Mouse (Mus musculus): ENCODE results near the gene Man1b1. TPM values are rescaled to one million over a fixed set of nuclear protein-coding genes. Genes with fewer than 3 reads are reported as not detected.

Man1b1 gene
- polyA plus RNA-seq, 1 experiment from 2014 or later = 65.8 TPM

GRCm38 (mm10) chr2:25400291-25400690, 68.2 kb downstream of the Man1b1 start:
- Histone ChIP-seq H3K9ac (ENCODE audit: low read length) (no peak overlapping the region), H3K27me3 (ENCODE audit: control insufficient read depth, insufficient read depth, low read length) (peaks cover 50% of the 10 kb centered on the region), H3K9me3 (ENCODE audit: control insufficient read depth, low read length) (no peaks in the 10 kb centered on the region), H3K4me2 (ENCODE audit: low read depth) (no peak overlapping the region), H3K4me3 (ENCODE audit: low read depth, low read length) (no peak overlapping the region), H3K36me3 (ENCODE audit: control insufficient read depth, insufficient read depth, low read length) (no peaks in the 10 kb centered on the region), H3K4me1 (ENCODE audit: control insufficient read depth, insufficient read depth, low read length) (peaks cover 2% of the 10 kb centered on the region; the same call in 1 of the 2 replicates), H3K27ac (ENCODE audit: low read depth, low read length) (no peak overlapping the region)
- DNase-seq (ENCODE audit: low spot score) (no peak), ATAC-seq (ENCODE audit: insufficient read depth, low FRiP score, low TSS enrichment) (no peak)
- WGBS = 24% methylated on average over 16 of the region's 16 CpGs

DNA sequence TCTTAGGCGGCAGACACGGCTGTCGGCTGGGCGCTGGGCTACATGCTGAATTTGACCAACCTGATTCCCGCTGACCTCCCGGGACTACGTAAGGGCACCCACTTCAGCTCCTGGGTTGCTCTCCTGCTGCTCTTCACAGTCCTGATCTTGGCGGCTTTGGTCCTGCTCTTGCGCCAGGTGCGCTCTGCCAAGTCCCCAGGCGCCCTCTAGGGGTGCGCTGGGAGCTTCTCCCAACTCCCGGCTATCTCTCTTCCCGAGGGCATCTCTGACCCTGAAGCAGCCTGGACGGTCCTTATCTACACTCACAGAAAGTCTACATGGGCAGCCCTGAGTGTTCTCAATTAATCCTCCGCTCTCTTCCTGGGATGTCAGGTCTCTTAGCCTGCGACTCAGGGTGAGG, 68.6 kb downstream of the Man1b1 start:
- Histone ChIP-seq H3K9ac (ENCODE audit: low read length) (no peak overlapping the region), H3K36me3 (ENCODE audit: control insufficient read depth, insufficient read depth, low read length) (no peaks in the 10 kb centered on the region), H3K27ac (ENCODE audit: low read depth, low read length) (no peak overlapping the region), H3K4me1 (ENCODE audit: control insufficient read depth, insufficient read depth, low read length) (peaks cover 2% of the 10 kb centered on the region; the same call in 1 of the 2 replicates), H3K4me2 (ENCODE audit: low read depth) (peak overlapping the region; percentile 23; the same call in 1 of the 2 replicates), H3K27me3 (ENCODE audit: control insufficient read depth, insufficient read depth, low read length) (peaks cover 46% of the 10 kb centered on the region), H3K9me3 (ENCODE audit: control insufficient read depth, low read length) (no peaks in the 10 kb centered on the region), H3K4me3 (ENCODE audit: low read depth, low read length) (no peak overlapping the region)
- WGBS = 3% methylated on average over 17 of the region's 17 CpGs
- DNase-seq (ENCODE audit: low spot score) (peak; percentile 60), ATAC-seq (ENCODE audit: insufficient read depth, low FRiP score, low TSS enrichment) (no peak)

Other genes with a start within 250 kb of the Man1b1 start
- 0.29 TPM in 1 of 2 replicates, not detected in the other for gene Noxa1, start 237.2 kb upstream of the Man1b1 start, polyA plus RNA-seq (2014; fragmentation: Nextera tagmentation; extraction: Ambion mirVana)
- 53.7 and 57.8 TPM in 2 replicates for gene Nrarp, start 151.6 kb upstream of the Man1b1 start, polyA plus RNA-seq (2014; fragmentation: Nextera tagmentation; extraction: Ambion mirVana)
- 1.6 and 1.9 TPM in 2 replicates for gene Tor4a, start 135.5 kb upstream of the Man1b1 start, polyA plus RNA-seq (2014; fragmentation: Nextera tagmentation; extraction: Ambion mirVana)
- gene Nelfb, start 120.8 kb upstream of the Man1b1 start, polyA plus RNA-seq (2014; fragmentation: Nextera tagmentation; extraction: Ambion mirVana) = 94.8 and 99.8 TPM in 2 replicates
- gene Stpg3, start 117.7 kb upstream of the Man1b1 start, polyA plus RNA-seq (2014; fragmentation: Nextera tagmentation; extraction: Ambion mirVana) = not detected in 2 replicates
- gene Fam166a, start 113.6 kb upstream of the Man1b1 start, polyA plus RNA-seq (2014; fragmentation: Nextera tagmentation; extraction: Ambion mirVana) = not detected in 2 replicates
- 515 and 528 TPM in 2 replicates for gene Tubb4b, start 107.6 kb upstream of the Man1b1 start, polyA plus RNA-seq (2014; fragmentation: Nextera tagmentation; extraction: Ambion mirVana)
- not detected in 2 replicates for gene Slc34a3, start 98.0 kb upstream of the Man1b1 start, polyA plus RNA-seq (2014; fragmentation: Nextera tagmentation; extraction: Ambion mirVana)
- gene Rnf224, start 95.6 kb upstream of the Man1b1 start, polyA plus RNA-seq (2014; fragmentation: Nextera tagmentation; extraction: Ambion mirVana) = not detected in 2 replicates
- 29.9 and 34.0 TPM in 2 replicates for gene Rnf208, start 90.1 kb upstream of the Man1b1 start, polyA plus RNA-seq (2014; fragmentation: Nextera tagmentation; extraction: Ambion mirVana)
- gene Cysrt1, start 89.9 kb upstream of the Man1b1 start, polyA plus RNA-seq (2014; fragmentation: Nextera tagmentation; extraction: Ambion mirVana) = not detected in 2 replicates
- gene AL732309.1, start 85.5 kb upstream of the Man1b1 start, polyA plus RNA-seq (2014; fragmentation: Nextera tagmentation; extraction: Ambion mirVana) = 5.1 and 6.6 TPM in 2 replicates
- gene Tmem203, start 76.9 kb upstream of the Man1b1 start, polyA plus RNA-seq (2014; fragmentation: Nextera tagmentation; extraction: Ambion mirVana) = 11.4 and 13.0 TPM in 2 replicates
- 4.0 and 5.3 TPM in 2 replicates for gene Tprn, start 69.7 kb upstream of the Man1b1 start, polyA plus RNA-seq (2014; fragmentation: Nextera tagmentation; extraction: Ambion mirVana)
- gene Ssna1, start 59.9 kb upstream of the Man1b1 start, polyA plus RNA-seq (2014; fragmentation: Nextera tagmentation; extraction: Ambion mirVana) = 217 and 227 TPM in 2 replicates
- 120 and 128 TPM in 2 replicates for gene Anapc2, start 59.9 kb upstream of the Man1b1 start, polyA plus RNA-seq (2014; fragmentation: Nextera tagmentation; extraction: Ambion mirVana)
- gene Tmem210, start 44.2 kb upstream of the Man1b1 start, polyA plus RNA-seq (2014; fragmentation: Nextera tagmentation; extraction: Ambion mirVana) = not detected in 2 replicates
- not detected in 2 replicates for gene Lrrc26, start 42.4 kb upstream of the Man1b1 start, polyA plus RNA-seq (2014; fragmentation: Nextera tagmentation; extraction: Ambion mirVana)
- gene Grin1, start 13.2 kb upstream of the Man1b1 start, polyA plus RNA-seq (2014; fragmentation: Nextera tagmentation; extraction: Ambion mirVana) = 2.5 and 3.7 TPM in 2 replicates
- gene Dpp7, start 24.0 kb downstream of the Man1b1 start, polyA plus RNA-seq (2014; fragmentation: Nextera tagmentation; extraction: Ambion mirVana) = 16.2 and 20.6 TPM in 2 replicates
- 5.1 and 7.0 TPM in 2 replicates for gene Uap1l1, start 33.3 kb downstream of the Man1b1 start, polyA plus RNA-seq (2014; fragmentation: Nextera tagmentation; extraction: Ambion mirVana)
- gene Sapcd2, start 40.0 kb downstream of the Man1b1 start, polyA plus RNA-seq (2014; fragmentation: Nextera tagmentation; extraction: Ambion mirVana) = 49.2 and 53.7 TPM in 2 replicates
- 0.12 TPM in 1 of 2 replicates, not detected in the other for gene Entpd2, start 63.5 kb downstream of the Man1b1 start, polyA plus RNA-seq (2014; fragmentation: Nextera tagmentation; extraction: Ambion mirVana)
- 133 TPM in 2 replicates for gene Npdc1, start 67.0 kb downstream of the Man1b1 start, polyA plus RNA-seq (2014; fragmentation: Nextera tagmentation; extraction: Ambion mirVana)
- 0.11 TPM in 1 of 2 replicates, not detected in the other for gene Fut7, start 90.9 kb downstream of the Man1b1 start, polyA plus RNA-seq (2014; fragmentation: Nextera tagmentation; extraction: Ambion mirVana)
- gene Abca2, start 96.4 kb downstream of the Man1b1 start, polyA plus RNA-seq (2014; fragmentation: Nextera tagmentation; extraction: Ambion mirVana) = 5.0 and 5.6 TPM in 2 replicates
- 0.72 and 0.89 TPM in 2 replicates for gene Clic3, start 124.5 kb downstream of the Man1b1 start, polyA plus RNA-seq (2014; fragmentation: Nextera tagmentation; extraction: Ambion mirVana)
- gene Paxx, start 128.8 kb downstream of the Man1b1 start, polyA plus RNA-seq (2014; fragmentation: Nextera tagmentation; extraction: Ambion mirVana) = 22.0 and 26.3 TPM in 2 replicates
- gene Ptgds, start 137.7 kb downstream of the Man1b1 start, polyA plus RNA-seq (2014; fragmentation: Nextera tagmentation; extraction: Ambion mirVana) = 0.43 TPM in 1 of 2 replicates, not detected in the other
- not detected in 2 replicates for gene Lcn12, start 161.6 kb downstream of the Man1b1 start, polyA plus RNA-seq (2014; fragmentation: Nextera tagmentation; extraction: Ambion mirVana)
- 82.4 and 88.3 TPM in 2 replicates for gene Fbxw5, start 168.4 kb downstream of the Man1b1 start, polyA plus RNA-seq (2014; fragmentation: Nextera tagmentation; extraction: Ambion mirVana)
- 4.4 and 5.1 TPM in 2 replicates for gene C8g, start 169.4 kb downstream of the Man1b1 start, polyA plus RNA-seq (2014; fragmentation: Nextera tagmentation; extraction: Ambion mirVana)
- gene Traf2, start 214.6 kb downstream of the Man1b1 start, polyA plus RNA-seq (2014; fragmentation: Nextera tagmentation; extraction: Ambion mirVana) = 29.5 and 34.7 TPM in 2 replicates
- gene Edf1, start 225.5 kb downstream of the Man1b1 start, polyA plus RNA-seq (2014; fragmentation: Nextera tagmentation; extraction: Ambion mirVana) = 340 and 345 TPM in 2 replicates
- 1.5 and 4.4 TPM in 2 replicates for gene Mamdc4, start 242.5 kb downstream of the Man1b1 start, polyA plus RNA-seq (2014; fragmentation: Nextera tagmentation; extraction: Ambion mirVana)
- gene Phpt1, start 242.9 kb downstream of the Man1b1 start, polyA plus RNA-seq (2014; fragmentation: Nextera tagmentation; extraction: Ambion mirVana) = 161 and 167 TPM in 2 replicates
- gene Ajm1, start 249.4 kb downstream of the Man1b1 start, polyA plus RNA-seq (2014; fragmentation: Nextera tagmentation; extraction: Ambion mirVana) = 0.19 and 0.46 TPM in 2 replicates

Measured in neural tube, embryonic 11.5 days (tissue).